Mouse (Mus musculus) MEL (cell line): ENCODE measurements around the gene Ptpn22. TPM values are rescaled to one million over a fixed set of nuclear protein-coding genes. Genes with fewer than 3 reads are reported as not detected.

ENCODE experiments used
- DNase-seq: peaks from one replicate; pipeline ENCODE4 v3.0.0; 2011; ENCODE audit warnings: low read depth, low spot score
- H3K27ac ChIP-seq: 2 replicates; pipeline ENCODE4 v1.5.1; 2012; ENCODE audit warnings: low read depth, mild to moderate bottlenecking, control low read depth, low read length, moderate library complexity; ENCODE audit not compliant: control insufficient read depth
- H3K27me3 ChIP-seq, 2 experiments: fragments of 150-350 bp in 1 of 2; sonication (generic) in 1 of 2; 2 replicates each; pipeline ENCODE4 v1.6.1; 2012; ENCODE audit warnings: low read length in 2 of 2, mild to moderate bottlenecking in 2 of 2, improper control_type of control experiment in 1 of 2, moderate library complexity in 1 of 2; ENCODE audit not compliant: insufficient read depth in 2 of 2, control insufficient read depth in 1 of 2
- H3K36me3 ChIP-seq, 2 experiments: 2 replicates each; pipeline ENCODE4 v1.6.1; 2012 to 2014; ENCODE audit warnings: low read length in 2 of 2, improper control_type of control experiment in 1 of 2, inconsistent platforms in 1 of 2, mild to moderate bottlenecking in 1 of 2; ENCODE audit not compliant: insufficient read depth in 2 of 2, control insufficient read depth in 1 of 2
- H3K4me1 ChIP-seq, 2 experiments: fragments of 150-350 bp in 1 of 2; sonication (generic) in 1 of 2; 2 replicates each; pipeline ENCODE4 v1.6.1; 2012; ENCODE audit warnings: low read length in 2 of 2, improper control_type of control experiment in 1 of 2, mild to moderate bottlenecking in 1 of 2; ENCODE audit not compliant: insufficient read depth in 2 of 2, control insufficient read depth in 1 of 2
- H3K4me3 ChIP-seq, 2 experiments: fragments of 150-350 bp in 1 of 2; sonication (generic) in 1 of 2; 2 replicates each; pipeline ENCODE4 v1.5.1; 2012; ENCODE audit warnings: low read depth in 2 of 2, low read length in 2 of 2, mild to moderate bottlenecking in 2 of 2, moderate library complexity in 2 of 2, control low read depth in 1 of 2, improper control_type of control experiment in 1 of 2; ENCODE audit not compliant: control insufficient read depth in 1 of 2, insufficient read depth in 1 of 2
- H3K79me2 ChIP-seq: 2 replicates; pipeline ENCODE4 v1.6.1; 2012; ENCODE audit warnings: mild to moderate bottlenecking, low read length, moderate library complexity; ENCODE audit not compliant: control insufficient read depth, poor library complexity, insufficient read depth
- H3K9ac ChIP-seq: 2 replicates; pipeline ENCODE4 v1.6.1; 2012; ENCODE audit warnings: low read depth, mild to moderate bottlenecking, control low read depth, low read length, moderate library complexity; ENCODE audit not compliant: control insufficient read depth, poor library complexity, severe bottlenecking
- H3K9me3 ChIP-seq: fragments of 150-350 bp; sonication (generic); replicated peaks from 2 replicates; pipeline ENCODE4 v1.6.1; 2012; ENCODE audit warnings: mild to moderate bottlenecking, low read length, improper control_type of control experiment, moderate library complexity; ENCODE audit not compliant: insufficient read depth
- CTCF ChIP-seq, 3 experiments: IDR thresholded peaks in 2 of 3; conservative IDR thresholded peaks in 1 of 3; 2 replicates each; pipeline ENCODE4 v1.5.1; 2011 to 2012; ENCODE audit warnings: low read length in 3 of 3, low read depth in 2 of 3, mild to moderate bottlenecking in 2 of 3, improper control_type of control experiment in 1 of 3, inconsistent platforms in 1 of 3, mixed read lengths in 1 of 3, moderate library complexity in 1 of 3; ENCODE audit not compliant: control insufficient read depth in 1 of 3, insufficient read depth in 1 of 3, poor library complexity in 1 of 3, severe bottlenecking in 1 of 3
- EP300 ChIP-seq, 2 experiments: IDR thresholded peaks; 2 replicates each; pipeline ENCODE4 v1.6.1; 2011; ENCODE audit warnings: improper control_type of control experiment in 2 of 2, low read length in 2 of 2, low read depth in 1 of 2, mild to moderate bottlenecking in 1 of 2
- ETS1 ChIP-seq: IDR thresholded peaks from 2 replicates; pipeline ENCODE4 v1.6.1; 2012; ENCODE audit warnings: low read depth, mild to moderate bottlenecking, inconsistent platforms, low read length, improper control_type of control experiment, moderate library complexity
- GABPA ChIP-seq: IDR thresholded peaks from 2 replicates; pipeline ENCODE4 v1.6.1; 2012; ENCODE audit warnings: low read depth, mild to moderate bottlenecking, inconsistent platforms, low read length, improper control_type of control experiment, moderate library complexity
- HCFC1 ChIP-seq: IDR thresholded peaks from 2 replicates; pipeline ENCODE4 v1.6.1; 2012; ENCODE audit warnings: low read depth, mild to moderate bottlenecking, inconsistent platforms, low read length, improper control_type of control experiment, moderate library complexity
- MAX ChIP-seq: IDR thresholded peaks from 2 replicates; pipeline ENCODE4 v1.6.1; 2011; ENCODE audit warnings: low read length, improper control_type of control experiment
- MXI1 ChIP-seq: IDR thresholded peaks from 2 replicates; pipeline ENCODE4 v1.6.1; 2011; ENCODE audit warnings: mild to moderate bottlenecking, low read depth, low read length, improper control_type of control experiment
- NELFE ChIP-seq: IDR thresholded peaks from 2 replicates; pipeline ENCODE4 v1.6.1; 2011; ENCODE audit warnings: low read depth, low read length, improper control_type of control experiment
- NRF1 ChIP-seq: IDR thresholded peaks from 2 replicates; pipeline ENCODE4 v1.6.1; 2014; ENCODE audit warnings: low read depth, mild to moderate bottlenecking, inconsistent platforms, low read length, improper control_type of control experiment, moderate library complexity; ENCODE audit not compliant: poor library complexity, insufficient read depth, severe bottlenecking
- POLR2AphosphoS5 ChIP-seq: IDR thresholded peaks from 2 replicates; pipeline ENCODE4 v1.6.1; 2012; ENCODE audit warnings: low read depth, borderline replicate concordance, mild to moderate bottlenecking, inconsistent platforms, low read length, moderate library complexity, mixed read lengths
- RCOR1 ChIP-seq: IDR thresholded peaks from 2 replicates; pipeline ENCODE4 v1.6.1; 2012; ENCODE audit warnings: low read depth, mild to moderate bottlenecking, inconsistent platforms, low read length, improper control_type of control experiment
- SIN3A ChIP-seq: IDR thresholded peaks from 2 replicates; pipeline ENCODE4 v1.6.1; 2012; ENCODE audit warnings: low read length, improper control_type of control experiment, inconsistent platforms
- SMC3 ChIP-seq: IDR thresholded peaks from 2 replicates; pipeline ENCODE4 v1.6.1; 2011; ENCODE audit warnings: low read depth, low read length, improper control_type of control experiment
- TBP ChIP-seq: IDR thresholded peaks from 2 replicates; pipeline ENCODE4 v1.8.0; 2011; ENCODE audit warnings: low read depth, low read length, improper control_type of control experiment
- TCF12 ChIP-seq: IDR thresholded peaks from 2 replicates; pipeline ENCODE4 v1.6.1; 2014; ENCODE audit warnings: low read depth, mild to moderate bottlenecking, inconsistent platforms, low read length, improper control_type of control experiment, moderate library complexity
- USF2 ChIP-seq, 2 experiments: IDR thresholded peaks; 2 replicates each; pipeline ENCODE4 v1.6.1; 2011 to 2012; ENCODE audit warnings: improper control_type of control experiment in 2 of 2, low read length in 2 of 2, borderline replicate concordance in 1 of 2, inconsistent platforms in 1 of 2, low read depth in 1 of 2, mild to moderate bottlenecking in 1 of 2; ENCODE audit not compliant: insufficient read depth in 1 of 2
- ZC3H11A ChIP-seq: IDR thresholded peaks from 2 replicates; pipeline ENCODE4 v1.6.1; 2012; ENCODE audit warnings: low read depth, mild to moderate bottlenecking, inconsistent platforms, low read length, improper control_type of control experiment
- ZMIZ1 ChIP-seq: IDR thresholded peaks from 2 replicates; pipeline ENCODE4 v1.6.1; 2012; ENCODE audit warnings: low read depth, mild to moderate bottlenecking, inconsistent platforms, low read length, improper control_type of control experiment, moderate library complexity
- ZNF384 ChIP-seq: IDR thresholded peaks from 2 replicates; pipeline ENCODE4 v1.6.1; 2012; ENCODE audit warnings: low read depth, mild to moderate bottlenecking, inconsistent platforms, low read length, improper control_type of control experiment
- polyA plus RNA-seq, 2 experiments: library from polyadenylated mRNA; stranded (reverse) in 1 of 2; unstranded in 1 of 2; fragments of >175 nt in 1 of 2; fragments of >200 nt in 1 of 2; gene quantifications; 2 replicates each; pipeline versions ENCODE4 v1.2.1 to v1.2.4; 2012; ENCODE audit warnings: low replicate concordance in 2 of 2, low read depth in 1 of 2; ENCODE audit not compliant: insufficient read length in 2 of 2, insufficient read depth in 1 of 2, missing spikeins in 1 of 2
- total RNA-seq: library from RNA; depleted of rRNA; stranded (reverse); fragments of 300-350 nt; gene quantifications from 2 replicates; pipeline ENCODE4 v1.2.3, GENCODE M21; 2012

Ptpn22 gene
- total and polyA plus RNA-seq, 3 experiments, result 0.06 TPM; not detected in 2

DNA sequence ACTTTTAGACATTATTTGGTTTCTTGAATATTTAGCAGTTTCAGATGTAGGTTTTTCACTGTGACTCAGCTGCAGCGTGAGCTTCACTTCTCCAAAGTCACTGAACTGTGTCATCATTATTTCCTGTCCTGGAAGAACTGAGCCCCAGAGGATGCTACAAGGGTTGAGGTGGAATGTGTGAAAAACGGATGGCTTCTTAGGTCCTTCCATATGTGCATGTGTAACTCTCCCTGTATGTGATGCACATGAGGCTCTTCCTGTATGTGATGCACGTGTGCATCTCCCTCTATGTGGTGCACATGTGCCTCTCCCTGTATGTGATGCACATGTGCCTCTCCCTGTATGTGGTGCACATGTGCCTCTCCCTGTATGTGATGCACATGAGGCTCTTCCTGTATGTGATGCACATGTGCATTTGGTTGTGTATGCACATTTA, 13.1 kb downstream of the Ptpn22 start:
- peak; percentile 32 for DNase-seq
- Histone ChIP-seq H3K9ac (no peak overlapping the region), H3K9me3 (no peaks in the 10 kb centered on the region), H3K79me2 (no peaks in the 10 kb centered on the region), H3K4me3 (no peak overlapping the region), H3K27ac (no peak overlapping the region), H3K36me3 (no peaks in the 10 kb centered on the region; a peak in 1 of 4 replicates), H3K27me3 (peaks cover 0 to 8% of the 10 kb centered on the region in 2 experiments; a peak in 2 of 4 replicates), H3K4me1 (peaks cover 0 to 7% of the 10 kb centered on the region in 2 experiments; a peak in 2 of 4 replicates)
- TF ChIP-seq ZC3H11A (no peak), MXI1 (no peak), SMC3 (no peak), ETS1 (no peak), GABPA (no peak), MAX (no peak), ZNF384 (no peak), RCOR1 (no peak), ZMIZ1 (no peak), TCF12 (no peak), USF2 (IDR thresholded peaks at IDR 0.05; ENCODE audit: borderline replicate concordance in 1 of 2, insufficient read depth in 1 of 2, low read depth in 1 of 2, low read length in 2 of 2) (no peak), NELFE (no peak), HCFC1 (no peak), CTCF (IDR thresholded peaks at IDR 0.05 in 2 of 3, conservative IDR thresholded peaks at IDR 0.05 in 1 of 3; ENCODE audit: control insufficient read depth in 1 of 3, insufficient read depth in 1 of 3, low read depth in 2 of 3, low read length in 3 of 3, poor library complexity in 1 of 3, severe bottlenecking in 1 of 3) (no peak), NRF1 (no peak), POLR2AphosphoS5 (no peak)

- H3K9me3 ChIP-seq, result no peaks in the 10 kb centered on the region
- peaks cover 0 to 7% of the 10 kb centered on the region in 2 experiments; a peak in 2 of 4 replicates for H3K4me1 ChIP-seq
- TF ChIP-seq MXI1 (no peak), SIN3A (no peak), TBP (no peak), USF2 (IDR thresholded peaks at IDR 0.05; ENCODE audit: borderline replicate concordance in 1 of 2, insufficient read depth in 1 of 2, low read depth in 1 of 2, low read length in 2 of 2) (no peak), EP300 (IDR thresholded peaks at IDR 0.05; ENCODE audit: low read depth in 1 of 2, low read length in 2 of 2) (peak in 1 of 2 experiments; percentile 35; a peak in 1 of 4 replicates)
- peak overlapping the region in 1 of 2 experiments; percentile 29; a peak in 2 of 4 replicates for H3K4me3 ChIP-seq
- H3K27me3 ChIP-seq, result no peaks in the 10 kb centered on the region; a peak in 2 of 4 replicates
- H3K36me3 ChIP-seq, result no peaks in the 10 kb centered on the region; a peak in 1 of 4 replicates
- H3K27ac ChIP-seq, result no peak overlapping the region
- peak overlapping the region; percentile 43; the same call in 1 of the 2 replicates for H3K9ac ChIP-seq
- peak; percentile 44 for DNase-seq
- H3K79me2 ChIP-seq, result no peaks in the 10 kb centered on the region
These were observed 14.7 kb downstream of the Ptpn22 start for GRCm38 (mm10) chr3:103874329-103874728.
